Mouse (Mus musculus): ENCODE results near the gene Gm42715.
A peak's percentile ranks its signal among the peaks of the same experiment; 100 is the strongest.
"Not testable (repeated sequence)": the region's sequence is repeated elsewhere in the genome, so short reads cannot be mapped to it uniquely, and the experiment has no call there.

Gene Gm42715

GRCm38 (mm10) chr7:127498407-127498806 is 21.0 kb upstream of the Gm42715 start:
- no peak for DNase-seq

DNA sequence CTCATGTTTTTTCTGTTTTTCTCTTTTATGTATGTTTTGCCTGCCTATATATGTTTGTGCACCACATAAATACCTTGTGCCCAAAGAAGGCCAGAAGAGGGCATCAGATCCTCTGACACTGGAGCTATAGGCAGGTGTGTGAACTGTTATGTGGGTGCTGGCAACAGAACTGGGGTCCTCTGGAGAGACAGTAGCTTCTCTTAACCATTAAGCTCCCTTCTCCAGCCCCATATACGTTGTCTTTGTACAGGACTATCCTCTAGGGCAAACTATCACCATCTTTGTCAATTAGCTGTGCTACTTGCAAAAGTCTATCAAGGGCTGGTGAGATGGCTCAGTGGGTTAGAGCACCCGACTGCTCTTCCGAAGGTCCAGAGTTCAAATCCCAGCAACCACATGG is 11.1 kb upstream of the Gm42715 start:
- no peak for DNase-seq

GRCm38 (mm10) chr7:127509830-127510229 is 9.6 kb upstream of the Gm42715 start:
- not testable (repeated sequence) for DNase-seq

- DNase-seq, result no peak
Observed at GRCm38 (mm10) chr7:127511241-127511640, 8.1 kb upstream of the Gm42715 start.

GRCm38 (mm10) chr7:127511808-127512230 is 7.6 kb upstream of the Gm42715 start, which contains the start of gene Srcap:
Srcap (plus strand) TSS chr7:127511983.
- DNase-seq, result peak; percentile 97

DNA sequence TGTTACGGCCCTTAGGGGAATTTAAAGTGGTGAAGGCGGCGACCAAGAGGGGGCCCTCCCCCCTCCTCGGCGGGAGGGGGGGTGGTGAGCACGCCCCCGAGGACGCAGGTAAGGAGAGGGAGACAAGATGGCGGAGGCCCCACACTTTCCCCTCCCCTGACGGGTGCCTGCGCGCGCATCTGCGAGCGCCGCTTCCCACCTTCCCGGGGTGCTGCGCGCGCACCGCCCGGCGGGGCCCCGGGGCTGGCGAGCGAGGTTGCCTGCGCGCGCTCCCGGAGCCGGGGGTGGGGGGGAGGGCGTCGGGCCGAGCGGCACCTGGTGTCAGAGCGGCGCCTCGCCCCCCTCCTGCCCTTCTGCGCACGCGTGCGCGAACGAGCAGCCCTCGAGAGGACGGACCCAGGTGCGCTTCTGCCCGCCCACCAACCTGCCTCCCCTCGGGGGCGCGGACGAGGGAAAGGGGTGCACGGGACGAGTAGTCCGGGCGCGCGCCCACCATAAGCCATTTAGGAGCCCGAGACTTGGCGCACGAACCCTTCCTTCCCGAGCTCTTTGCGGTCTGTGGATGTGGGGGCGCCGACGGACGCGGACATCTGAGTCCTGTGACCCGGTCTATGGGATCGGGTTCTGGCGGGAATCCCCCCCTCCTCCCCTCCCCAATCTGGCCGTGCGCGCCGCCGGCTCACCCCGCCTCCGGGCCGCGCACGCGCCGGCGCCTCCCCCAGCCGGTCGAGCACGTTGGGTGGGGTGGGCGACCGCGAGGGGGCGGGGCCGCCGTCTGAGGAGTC is 7.0 kb upstream of the Gm42715 start:
- peak; percentile 89 for DNase-seq

DNA sequence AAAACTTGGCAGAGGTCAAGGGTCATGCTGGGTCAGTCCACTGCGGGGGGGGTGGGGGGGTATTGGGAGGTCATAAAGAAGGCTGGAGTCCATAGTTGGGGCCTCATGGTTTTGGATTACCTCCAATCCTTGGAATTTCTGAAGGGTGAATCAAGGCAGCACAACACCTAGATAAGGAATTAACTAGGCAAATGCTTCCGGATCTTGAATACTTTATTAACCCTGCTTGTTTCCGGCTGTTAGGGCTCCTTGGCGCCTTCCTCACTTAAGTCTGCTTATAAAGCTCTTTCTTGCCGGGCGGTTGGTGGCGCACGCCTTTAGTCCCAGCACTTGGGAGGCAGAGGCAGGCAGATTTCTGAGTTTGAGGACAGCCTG is 6.4 kb upstream of the Gm42715 start:
- no peak for DNase-seq

DNA sequence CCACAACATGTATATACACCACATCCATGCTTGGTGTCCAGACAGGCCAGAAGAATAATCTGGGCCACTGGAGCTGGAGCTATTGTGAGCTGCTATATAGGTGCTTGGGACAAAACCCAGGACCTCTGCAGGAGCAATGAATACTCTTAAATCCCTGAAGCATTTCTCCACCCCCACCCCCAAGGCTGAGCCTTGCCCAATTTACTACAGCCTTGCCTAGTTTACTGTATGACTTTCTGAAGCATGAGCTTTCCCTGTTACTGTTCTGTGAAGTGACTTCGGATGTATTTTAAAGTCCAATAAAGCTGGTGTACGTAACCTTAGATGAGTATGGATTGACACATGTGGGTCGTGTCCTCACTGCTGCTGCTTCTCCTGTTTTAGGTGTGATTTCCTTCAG is 5.6 kb upstream of the Gm42715 start:
- no peak for DNase-seq

- no peak for DNase-seq
Observed at GRCm38 (mm10) chr7:127515846-127516245, 3.5 kb upstream of the Gm42715 start.

- DNase-seq, result no peak
Observed at GRCm38 (mm10) chr7:127516344-127516743, 3.0 kb upstream of the Gm42715 start.

- DNase-seq, result no peak
Observed at GRCm38 (mm10) chr7:127541671-127542070, 22.3 kb downstream of the Gm42715 start.

GRCm38 (mm10) chr7:127549116-127549835 is 29.9 kb downstream of the Gm42715 start:
- no peak for DNase-seq

DNA sequence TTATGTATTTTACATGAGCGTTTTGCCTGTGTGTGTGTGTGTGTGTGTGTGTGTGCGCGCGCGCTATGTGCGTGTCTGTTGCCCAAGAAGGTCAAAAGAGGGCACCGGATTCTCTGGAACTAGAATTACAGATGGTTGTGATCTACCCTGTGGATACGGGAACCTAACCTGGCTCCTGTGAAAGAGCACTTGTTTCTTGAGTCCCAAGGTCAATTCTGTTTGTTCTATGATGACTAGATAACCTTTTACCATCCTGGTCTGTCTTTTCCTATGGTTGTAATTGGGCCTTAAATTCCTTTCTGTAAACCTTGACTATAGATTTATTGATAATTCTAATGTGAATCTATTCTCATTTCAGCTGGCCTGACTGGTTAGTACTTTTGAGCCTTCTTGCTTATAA is 32.2 kb downstream of the Gm42715 start:
- no peak for DNase-seq

DNA sequence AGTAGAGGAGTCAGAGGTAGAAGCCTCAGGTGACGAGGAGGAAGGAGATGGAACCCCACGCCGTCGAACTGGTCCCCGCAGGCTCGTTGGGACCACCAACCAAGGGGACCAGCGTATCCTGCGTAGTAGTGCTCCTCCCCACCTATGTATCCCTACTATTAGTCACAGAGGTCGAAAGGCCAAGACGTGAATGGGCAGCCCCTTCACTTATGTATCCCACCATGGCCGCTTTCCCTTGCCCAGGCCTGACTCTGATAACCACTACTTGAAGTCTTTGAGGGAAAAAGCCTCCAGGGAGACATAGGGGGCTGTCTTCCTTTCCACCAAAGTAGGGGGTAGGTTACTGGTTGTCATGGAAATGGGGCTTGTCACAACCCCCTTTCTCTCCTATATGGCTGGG is 41.2 kb downstream of the Gm42715 start:
- no peak for DNase-seq

GRCm38 (mm10) chr7:127561340-127561858 is 42.0 kb downstream of the Gm42715 start, which contains the start of gene Tmem265:
Tmem265 (plus strand) TSS chr7:127561390.
- DNase-seq, result no peak

- DNase-seq, result no peak
Observed at GRCm38 (mm10) chr7:127564381-127565150, 45.2 kb downstream of the Gm42715 start.

- DNase-seq, result peak; percentile 82
Observed at GRCm38 (mm10) chr7:127572895-127573471, 53.6 kb downstream of the Gm42715 start, which contains the start of gene Phkg2. Phkg2 (plus strand) TSS chr7:127573340.

DNA sequence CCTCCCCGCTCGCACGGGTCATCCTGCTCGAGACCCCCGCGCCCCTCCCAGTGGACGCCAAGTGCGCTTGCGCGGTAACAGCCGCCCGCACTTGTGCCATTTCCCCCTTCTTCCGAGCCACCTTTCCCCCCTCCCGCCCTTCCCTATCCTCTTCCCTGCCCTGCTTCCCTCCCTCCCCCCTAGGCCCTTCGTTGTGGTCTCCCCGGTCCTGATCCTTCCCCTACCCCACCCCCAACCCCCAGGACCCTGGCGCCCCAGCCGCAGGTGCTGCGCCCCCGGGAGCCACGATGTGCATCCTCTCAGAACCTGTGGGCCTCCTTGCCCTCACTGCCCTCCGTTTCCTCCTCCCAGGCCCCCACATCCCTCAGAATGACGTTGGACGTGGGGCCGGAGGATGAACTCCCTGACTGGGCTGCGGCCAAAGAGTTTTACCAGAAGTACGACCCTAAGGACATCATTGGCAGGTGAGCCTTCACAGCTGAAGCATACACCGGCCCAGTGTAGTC is 54.2 kb downstream of the Gm42715 start:
- DNase-seq, result no peak

DNA sequence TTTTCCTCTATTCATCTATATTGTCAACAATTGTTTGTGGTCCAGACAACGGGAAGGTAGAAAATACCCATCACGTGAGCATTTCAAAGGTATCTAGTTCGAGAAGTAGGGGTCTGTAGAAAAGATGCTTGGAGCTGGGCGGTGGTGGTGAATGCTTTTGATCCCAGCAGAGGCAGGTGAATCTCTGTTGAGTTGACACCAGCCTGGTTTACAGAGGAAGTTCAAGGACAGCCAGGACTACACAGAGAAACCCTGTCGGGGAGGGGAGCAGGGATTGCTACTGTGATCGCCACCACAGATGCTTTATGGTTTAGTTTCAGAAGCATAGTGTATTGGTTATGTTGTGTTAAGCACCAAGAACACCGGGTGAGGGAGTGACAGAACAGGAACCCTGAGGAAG is 54.7 kb downstream of the Gm42715 start:
- no peak for DNase-seq

DNA sequence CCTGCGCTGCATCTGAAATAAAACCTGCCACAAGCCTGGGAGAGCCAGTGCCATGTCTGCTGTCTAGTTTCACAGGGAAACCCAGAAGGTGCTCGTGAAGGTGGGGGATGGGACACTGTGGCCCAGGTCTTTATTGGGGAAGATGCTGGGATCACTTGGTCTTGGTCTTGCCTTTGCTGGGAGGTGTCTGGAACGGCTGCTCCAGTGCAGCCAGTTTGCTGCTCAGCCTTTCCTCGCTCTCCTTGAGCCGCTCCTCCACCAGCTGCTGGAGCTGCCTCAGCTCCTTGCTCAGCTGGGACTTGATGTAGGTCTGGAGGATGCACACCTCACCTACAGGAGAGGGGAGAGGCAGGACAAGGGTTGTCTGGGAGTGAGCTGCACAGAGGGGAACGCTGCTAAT is 63.9 kb downstream of the Gm42715 start:
- no peak for DNase-seq

- no peak for DNase-seq
Observed at GRCm38 (mm10) chr7:127585031-127585430, 65.6 kb downstream of the Gm42715 start.

DNA sequence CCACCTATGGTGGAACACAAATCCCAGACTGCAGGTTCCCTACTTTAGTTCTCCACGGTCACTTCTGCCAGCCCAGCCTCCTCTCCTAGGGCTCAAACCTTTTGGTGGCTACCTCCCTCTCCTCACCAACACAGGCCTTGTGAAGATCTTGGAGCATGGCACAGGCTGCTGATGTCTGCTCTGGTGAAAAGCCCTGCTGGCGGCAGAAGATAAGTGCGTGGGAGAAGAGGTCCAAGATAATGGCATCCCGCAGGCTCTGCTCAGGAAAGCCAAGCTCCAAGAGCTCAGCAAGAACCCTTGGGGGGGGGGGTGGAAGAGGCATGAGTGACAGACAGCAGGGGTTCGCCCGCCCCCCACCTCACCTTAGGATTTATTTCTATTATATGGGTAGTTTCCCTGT is 66.8 kb downstream of the Gm42715 start:
- DNase-seq, result no peak

DNA sequence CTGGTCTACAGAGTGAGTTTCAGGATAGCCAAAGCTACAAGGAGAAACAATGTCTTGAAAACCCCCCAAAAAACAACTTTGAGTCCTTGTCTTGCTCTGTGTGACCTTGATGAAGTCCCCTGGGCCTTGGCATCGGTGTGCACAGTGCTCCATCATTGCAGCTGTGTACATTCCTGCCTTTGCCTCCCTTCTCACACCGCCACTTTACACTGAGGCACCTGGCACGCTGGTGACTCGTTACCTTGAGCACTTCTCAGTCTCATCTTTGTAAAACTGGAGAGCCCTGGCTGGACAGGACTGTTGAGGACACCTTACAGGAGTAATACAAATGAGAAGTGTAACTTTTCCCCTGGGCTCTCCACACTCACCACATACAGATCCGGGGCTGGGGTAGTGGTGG is 67.8 kb downstream of the Gm42715 start:
- DNase-seq, result no peak

All from right cerebral cortex, postnatal 14 days (tissue).